In the genomic region with DNA sequence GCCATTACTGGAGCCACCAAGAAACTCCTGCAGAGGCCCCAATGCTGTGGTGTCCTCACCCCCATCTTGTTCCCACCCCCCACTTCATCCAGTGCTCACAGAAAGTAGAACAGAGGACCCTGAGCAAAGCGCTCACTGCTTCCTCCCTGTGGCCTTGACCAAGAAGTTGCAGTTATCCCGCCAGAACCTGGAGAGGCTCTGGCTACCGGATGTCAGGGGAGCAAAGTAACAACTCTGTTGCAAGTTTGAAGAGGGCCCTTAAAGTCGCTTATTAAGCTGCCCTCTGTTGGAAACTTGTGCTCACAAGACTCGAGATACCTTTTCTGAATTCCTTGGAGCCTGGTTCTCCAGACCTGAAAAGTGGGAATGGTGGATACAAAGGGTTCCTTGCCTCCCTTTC, we compare ENCODE assay signal across 17 mouse cellular contexts. TPM values are rescaled to one million over a fixed set of nuclear protein-coding genes. Genes with fewer than 3 reads are reported as not detected.
DNase-seq lines count a peak whose midpoint lies in the region; ATAC-seq and TF ChIP-seq lines count a peak whose summit lies in the region.
"Had no signal": no experiment of that assay in that cellular context is flagged by ENCODE, and none has a peak within 500 bp of the region (broad histone marks: within the 10 kb centered on the region; RNA-seq: fewer than 3 reads in every experiment).

No protein-coding gene starts in this region.

- no peak overlapping the region for H3K27ac ChIP-seq in intestine, embryonic 14.5 days (ENCODE audit: low read depth)
- no peak overlapping the region for H3K27ac ChIP-seq in intestine, embryonic 15.5 days
- no peak overlapping the region for H3K27ac ChIP-seq in ES-Bruce4 (ENCODE audit: insufficient read depth, low read length)
- no peak overlapping the region for H3K27ac ChIP-seq in limb, embryonic 10.5 days
- H3K27ac ChIP-seq in heart, embryonic 12.5 days (ENCODE audit: poor library complexity, severe bottlenecking) = no peak overlapping the region

- peaks cover 100% of the 10 kb centered on the region for H3K27me3 ChIP-seq in intestine, embryonic 14.5 days (replicated peaks; ENCODE audit: control insufficient read depth, insufficient read depth, low read length)
- H3K27me3 ChIP-seq in intestine, embryonic 15.5 days (replicated peaks) = peaks cover 94% of the 10 kb centered on the region
- H3K27me3 ChIP-seq in ES-Bruce4 (ENCODE audit: control insufficient read depth, insufficient read depth, low read length, poor library complexity, severe bottlenecking) = peaks cover 45% of the 10 kb centered on the region
- H3K27me3 ChIP-seq in limb, embryonic 10.5 days (ENCODE audit: low read depth, poor library complexity, severe bottlenecking) = peaks cover 100% of the 10 kb centered on the region
- peaks cover 93% of the 10 kb centered on the region for H3K27me3 ChIP-seq in heart, embryonic 12.5 days (replicated peaks)

- WGBS in intestine, embryonic 14.5 days = under 1% methylated on average over 5 of the region's 5 CpGs
- under 1% methylated on average over 5 of the region's 5 CpGs for WGBS in intestine, embryonic 15.5 days
- WGBS in limb, embryonic 10.5 days = under 1% methylated on average over 5 of the region's 5 CpGs
- WGBS in heart, embryonic 12.5 days = 1% methylated on average over 5 of the region's 5 CpGs

- no peak overlapping the region for H3K4me3 ChIP-seq in intestine, embryonic 14.5 days (ENCODE audit: low read depth, low read length)
- H3K4me3 ChIP-seq in intestine, embryonic 15.5 days (replicated peaks) = no peak overlapping the region
- no peak overlapping the region for H3K4me3 ChIP-seq in ES-Bruce4 (ENCODE audit: low read depth, low read length)
- no peak overlapping the region for H3K4me3 ChIP-seq in limb, embryonic 10.5 days
- H3K4me3 ChIP-seq in heart, embryonic 12.5 days = no peak overlapping the region
- H3K4me3 ChIP-seq: megakaryocyte, embryonic 14.5 days had no signal

- H3K9ac ChIP-seq in intestine, embryonic 14.5 days (ENCODE audit: low read length) = no peak overlapping the region
- H3K9ac ChIP-seq in intestine, embryonic 15.5 days = no peak overlapping the region
- no peak overlapping the region for H3K9ac ChIP-seq in ES-Bruce4 (ENCODE audit: low read depth, poor library complexity, severe bottlenecking)
- no peak overlapping the region for H3K9ac ChIP-seq in heart, embryonic 12.5 days

- peak; percentile 56 for DNase-seq in intestine, embryonic 14.5 days (ENCODE audit: low spot score)
- DNase-seq in brain, embryonic 14.5 days (ENCODE audit: low read depth) = peak; percentile 49
- DNase-seq in limb, embryonic 10.5 days (ENCODE audit: low spot score) = peak; percentile 55
- DNase-seq in adrenal gland, postnatal 10 days = no peak
- DNase-seq: cerebellum, adult 18-20 months; heart, adult 18-20 months; heart, postnatal 10 days; kidney, adult 18-20 months; thymus, postnatal 4 days had no signal

- TF ChIP-seq EP300 in ES-Bruce4 (IDR thresholded peaks at IDR 0.05; ENCODE audit: insufficient read depth, low read depth, low read length) = no peak

- no peak overlapping the region for H3K4me2 ChIP-seq in intestine, embryonic 14.5 days (ENCODE audit: low read length)
- no peak overlapping the region for H3K4me2 ChIP-seq in intestine, embryonic 15.5 days (replicated peaks)
- H3K4me2 ChIP-seq in heart, embryonic 12.5 days = no peak overlapping the region

- ATAC-seq in intestine, embryonic 14.5 days (replicated peaks; ENCODE audit: low FRiP score, low TSS enrichment, low read depth) = no peak
- no peak for ATAC-seq in intestine, embryonic 15.5 days
- ATAC-seq in heart, embryonic 12.5 days (ENCODE audit: insufficient number of reproducible peaks, low FRiP score) = no peak
- ATAC-seq: activated CD4-positive, CD25-positive, alpha-beta regulatory T cell, adult 4 months had no signal

- 0 out of 2 replicates have a peak, but pooled peaks cover 6% of the 10 kb centered on the region for H3K4me1 ChIP-seq in intestine, embryonic 14.5 days (replicated peaks; ENCODE audit: control insufficient read depth, insufficient read depth, low read length)
- H3K4me1 ChIP-seq in intestine, embryonic 15.5 days (replicated peaks) = peaks cover 9% of the 10 kb centered on the region
- no peaks in the 10 kb centered on the region for H3K4me1 ChIP-seq in ES-Bruce4 (ENCODE audit: control insufficient read depth, insufficient read depth, low read length)
- H3K4me1 ChIP-seq in limb, embryonic 10.5 days = peaks cover 13% of the 10 kb centered on the region
- peaks cover 13% of the 10 kb centered on the region; the same call in 1 of the 2 replicates for H3K4me1 ChIP-seq in heart, embryonic 12.5 days (replicated peaks)

- H3K36me3 ChIP-seq in intestine, embryonic 14.5 days (ENCODE audit: control insufficient read depth, insufficient read depth, low read length) = no peaks in the 10 kb centered on the region
- H3K36me3 ChIP-seq in intestine, embryonic 15.5 days = no peaks in the 10 kb centered on the region
- no peaks in the 10 kb centered on the region for H3K36me3 ChIP-seq in ES-Bruce4 (ENCODE audit: control insufficient read depth, insufficient read depth, low read length, poor library complexity, severe bottlenecking)
- H3K36me3 ChIP-seq in limb, embryonic 10.5 days = no peaks in the 10 kb centered on the region
- no peaks in the 10 kb centered on the region for H3K36me3 ChIP-seq in heart, embryonic 12.5 days

- H3K9me3 ChIP-seq in intestine, embryonic 14.5 days (ENCODE audit: control insufficient read depth, low read length) = no peaks in the 10 kb centered on the region
- H3K9me3 ChIP-seq in intestine, embryonic 15.5 days = no peaks in the 10 kb centered on the region
- H3K9me3 ChIP-seq in ES-Bruce4 (replicated peaks; ENCODE audit: control insufficient read depth, insufficient read depth, low read length, poor library complexity, severe bottlenecking) = no peaks in the 10 kb centered on the region
- no peaks in the 10 kb centered on the region for H3K9me3 ChIP-seq in limb, embryonic 10.5 days (replicated peaks)
- H3K9me3 ChIP-seq in heart, embryonic 12.5 days (replicated peaks) = no peaks in the 10 kb centered on the region

- TF ChIP-seq CTCF in ES-Bruce4 (IDR thresholded peaks at IDR 0.05; ENCODE audit: low read depth, low read length) = peak; percentile 31
- TF ChIP-seq CTCF in brain, embryonic 14.5 days (IDR thresholded peaks at IDR 0.05; ENCODE audit: borderline replicate concordance, extremely low read depth, insufficient read depth, insufficient read length) = peak; percentile 41; the same call in 1 of the 2 replicates

- TF ChIP-seq POLR2A in ES-Bruce4 (IDR thresholded peaks at IDR 0.05; ENCODE audit: insufficient read depth, low read length) = no peak
- no peak for TF ChIP-seq POLR2A in brain, embryonic 14.5 days (IDR thresholded peaks at IDR 0.05; ENCODE audit: borderline replicate concordance, extremely low read depth, insufficient read depth, insufficient read length, poor library complexity, severe bottlenecking)

RNA-seq across cellular contexts. Expression of a gene that starts 1.2 kb away (rescaled TPM):
- not detected in 2 replicates for polyA plus RNA-seq in intestine, embryonic 14.5 days (2014; fragmentation: Nextera tagmentation; extraction: Ambion mirVana)
- polyA plus RNA-seq in intestine, embryonic 15.5 days (2015; fragmentation: Nextera tagmentation; extraction: Ambion mirVana) = not detected in 2 replicates
- not detected in 2 replicates for polyA plus RNA-seq in ES-Bruce4 (2011; ENCODE audit: insufficient read depth, insufficient read length, low read depth, missing spikeins)
- 2.1 and 2.4 TPM in 2 replicates for polyA plus RNA-seq in brain, embryonic 14.5 days (2012; rRNA removed)
- not detected in 2 replicates for polyA plus RNA-seq in limb, embryonic 10.5 days (2016; fragmentation: Nextera tagmentation; extraction: Ambion mirVana)
- total RNA-seq in adrenal gland, postnatal 10 days (2021) = not detected
- polyA plus RNA-seq in heart, embryonic 12.5 days (2016; fragmentation: Nextera tagmentation; extraction: Ambion mirVana) = not detected in 2 replicates
- total RNA-seq: heart, adult 18-20 months; heart, postnatal 10 days; liver, adult 2 months had no signal
- polyA plus RNA-seq: activated CD4-positive, CD25-positive, alpha-beta regulatory T cell, adult 4 months; liver, adult 2 months; lung, embryonic 16.5 days; stomach, embryonic 14.5 days had no signal

RNA-seq across cellular contexts. Expression of a gene that starts 40.6 kb away (rescaled TPM):
- 36.9 and 40.6 TPM in 2 replicates for polyA plus RNA-seq in intestine, embryonic 14.5 days (2014; fragmentation: Nextera tagmentation; extraction: Ambion mirVana)
- 36.8 and 37.4 TPM in 2 replicates for polyA plus RNA-seq in intestine, embryonic 15.5 days (2015; fragmentation: Nextera tagmentation; extraction: Ambion mirVana)
- polyA plus RNA-seq in ES-Bruce4 (2011; ENCODE audit: insufficient read depth, insufficient read length, low read depth, missing spikeins) = 79.5 and 95.5 TPM in 2 replicates
- 27.0 and 28.5 TPM in 2 replicates for polyA plus RNA-seq in brain, embryonic 14.5 days (2012; rRNA removed)
- 39.0 and 41.8 TPM in 2 replicates for polyA plus RNA-seq in limb, embryonic 10.5 days (2016; fragmentation: Nextera tagmentation; extraction: Ambion mirVana)
- 10 to 100 TPM; 20.3 to 21.7 TPM for total RNA-seq in adrenal gland, postnatal 10 days (2021)
- 30.5 and 31.1 TPM in 2 replicates for polyA plus RNA-seq in heart, embryonic 12.5 days (2016; fragmentation: Nextera tagmentation; extraction: Ambion mirVana)
